Mouse (Mus musculus) neural tube, embryonic 15.5 days (tissue): ENCODE measurements around the gene Lrfn2. TPM values are rescaled to one million over a fixed set of nuclear protein-coding genes. Genes with fewer than 3 reads are reported as not detected.

Source experiments
- ATAC-seq: fragments of 200-750 bp; cut with Nextera tagmentation; 2 replicates; pipeline ENCODE4 v1.8.0; 2017; ENCODE audit warnings: mild to moderate bottlenecking, moderate TSS enrichment, moderate library complexity; ENCODE audit not compliant: low FRiP score
- H3K27ac ChIP-seq: fragments of 300-500 bp; sonication (generic); replicated peaks from 2 replicates; pipeline ENCODE4 v1.5.1; 2015; ENCODE audit warnings: mild to moderate bottlenecking, inconsistent platforms
- H3K27me3 ChIP-seq: fragments of 300-500 bp; sonication (generic); replicated peaks from 2 replicates; pipeline ENCODE4 v1.6.1; 2015; ENCODE audit warnings: inconsistent platforms
- H3K36me3 ChIP-seq: fragments of 300-500 bp; sonication (generic); 2 replicates; pipeline ENCODE4 v1.6.1; 2015; ENCODE audit warnings: inconsistent platforms
- H3K4me1 ChIP-seq: fragments of 300-500 bp; sonication (generic); 2 replicates; pipeline ENCODE4 v1.6.1; 2015; ENCODE audit warnings: inconsistent platforms
- H3K4me2 ChIP-seq: fragments of 300-500 bp; sonication (generic); 2 replicates; pipeline ENCODE4 v1.6.1; 2015; ENCODE audit warnings: inconsistent platforms, mild to moderate bottlenecking, moderate library complexity
- H3K4me3 ChIP-seq: fragments of 300-500 bp; sonication (generic); replicated peaks from 2 replicates; pipeline ENCODE4 v1.5.1; 2015; ENCODE audit warnings: mild to moderate bottlenecking, inconsistent platforms
- H3K9ac ChIP-seq: fragments of 300-500 bp; sonication (generic); replicated peaks from 2 replicates; pipeline ENCODE4 v1.6.1; 2015; ENCODE audit warnings: mild to moderate bottlenecking, inconsistent platforms
- H3K9me3 ChIP-seq: fragments of 300-500 bp; sonication (generic); replicated peaks from 2 replicates; pipeline ENCODE4 v1.6.1; 2016; ENCODE audit warnings: inconsistent platforms
- WGBS: fragments of 180-500 bp; shearing (Covaris S2); methylation state at CpG from one replicate; pipeline ENCODE4 v1.1.7; 2015; ENCODE audit warnings: mixed read lengths; 5-methylcytosine and 5-hydroxymethylcytosine counted together
- polyA plus RNA-seq: library from polyadenylated mRNA; unstranded; fragments of >200 nt; fragmentation: Nextera tagmentation; extraction: Ambion mirVana; gene quantifications from 2 replicates; pipeline ENCODE4 v1.2.1, GENCODE M21; 2015

Lrfn2 gene
- polyA plus RNA-seq, 1 experiment from 2014 or later = 12.6 TPM

GRCm38 (mm10) chr17:49017438-49018415 is 85.5 kb downstream of the Lrfn2 start:
- Histone ChIP-seq H3K4me1 (peaks cover 15% of the 10 kb centered on the region), H3K9ac (no peak overlapping the region), H3K4me3 (no peak overlapping the region), H3K27ac (0 out of 2 replicates have a peak overlapping the region, but pooled peaks have one; percentile 11), H3K9me3 (no peaks in the 10 kb centered on the region), H3K27me3 (no peaks in the 10 kb centered on the region), H3K36me3 (no peaks in the 10 kb centered on the region), H3K4me2 (no peak overlapping the region)
- WGBS = 34% methylated on average over 17 of the region's 17 CpGs
- ATAC-seq = peak; percentile 42; the same call in 1 of the 2 replicates

GRCm38 (mm10) chr17:49018774-49019488 is 86.8 kb downstream of the Lrfn2 start:
- ATAC-seq = no peak
- Histone ChIP-seq H3K4me1 (peaks cover 15% of the 10 kb centered on the region), H3K4me3 (no peak overlapping the region), H3K9ac (no peak overlapping the region), H3K36me3 (no peaks in the 10 kb centered on the region), H3K27me3 (no peaks in the 10 kb centered on the region), H3K4me2 (no peak overlapping the region), H3K27ac (no peak overlapping the region), H3K9me3 (no peaks in the 10 kb centered on the region)
- 81% methylated on average over 8 of the region's 8 CpGs for WGBS

- H3K36me3 ChIP-seq = no peaks in the 10 kb centered on the region
- WGBS = 45% methylated on average over 11 of the region's 11 CpGs
- H3K4me2 ChIP-seq = no peak overlapping the region
- no peak overlapping the region for H3K9ac ChIP-seq
- no peak overlapping the region for H3K4me3 ChIP-seq
- H3K4me1 ChIP-seq = peaks cover 35% of the 10 kb centered on the region
- H3K9me3 ChIP-seq = no peaks in the 10 kb centered on the region
- H3K27me3 ChIP-seq = no peaks in the 10 kb centered on the region
- peak; percentile 23; the same call in 1 of the 2 replicates for ATAC-seq
- H3K27ac ChIP-seq = no peak overlapping the region
Measured at GRCm38 (mm10) chr17:49029556-49030268, 97.5 kb downstream of the Lrfn2 start.

- no peak overlapping the region for H3K4me2 ChIP-seq
- WGBS = 77% methylated on average over 7 of the region's 7 CpGs
- no peak for ATAC-seq
Measured at GRCm38 (mm10) chr17:49030269-49030615, 98.1 kb downstream of the Lrfn2 start.

GRCm38 (mm10) chr17:49030841-49031240 is 98.7 kb downstream of the Lrfn2 start:
- Histone ChIP-seq H3K4me1 (peaks cover 35% of the 10 kb centered on the region), H3K27ac (no peak overlapping the region), H3K36me3 (no peaks in the 10 kb centered on the region), H3K27me3 (no peaks in the 10 kb centered on the region), H3K4me3 (no peak overlapping the region), H3K4me2 (no peak overlapping the region), H3K9ac (no peak overlapping the region), H3K9me3 (no peaks in the 10 kb centered on the region)
- 92% methylated on average over 5 of the region's 5 CpGs for WGBS
- no peak for ATAC-seq

More at GRCm38 (mm10) chr17:49030269-49030615, 98.1 kb downstream of the Lrfn2 start:
- no peak overlapping the region for H3K27ac ChIP-seq
- H3K9ac ChIP-seq = no peak overlapping the region
- H3K4me3 ChIP-seq = no peak overlapping the region
- no peaks in the 10 kb centered on the region for H3K36me3 ChIP-seq
- no peaks in the 10 kb centered on the region for H3K27me3 ChIP-seq
- H3K9me3 ChIP-seq = no peaks in the 10 kb centered on the region
- H3K4me1 ChIP-seq = peaks cover 35% of the 10 kb centered on the region

GRCm38 (mm10) chr17:49031790-49032189 is 99.6 kb downstream of the Lrfn2 start:
- no peaks in the 10 kb centered on the region for H3K27me3 ChIP-seq
- H3K36me3 ChIP-seq = no peaks in the 10 kb centered on the region
- H3K4me3 ChIP-seq = no peak overlapping the region
- 69% methylated on average over 8 of the region's 8 CpGs for WGBS
- peaks cover 32% of the 10 kb centered on the region for H3K4me1 ChIP-seq
- no peak for ATAC-seq
- H3K4me2 ChIP-seq = no peak overlapping the region
- no peak overlapping the region for H3K9ac ChIP-seq
- no peaks in the 10 kb centered on the region for H3K9me3 ChIP-seq
- no peak overlapping the region for H3K27ac ChIP-seq

- Histone ChIP-seq H3K27me3 (no peaks in the 10 kb centered on the region), H3K4me1 (peaks cover 23% of the 10 kb centered on the region), H3K9me3 (no peaks in the 10 kb centered on the region), H3K9ac (no peak overlapping the region), H3K4me2 (no peak overlapping the region), H3K27ac (no peak overlapping the region; the same call in 1 of the 2 replicates), H3K36me3 (no peaks in the 10 kb centered on the region), H3K4me3 (no peak overlapping the region)
- ATAC-seq = no peak
Measured at GRCm38 (mm10) chr17:49033276-49033675, 101.1 kb downstream of the Lrfn2 start.

GRCm38 (mm10) chr17:49033686-49034250 is 101.6 kb downstream of the Lrfn2 start:
- H3K36me3 ChIP-seq = no peaks in the 10 kb centered on the region
- WGBS = 16% methylated on average over 5 of the region's 5 CpGs
- H3K9me3 ChIP-seq = no peaks in the 10 kb centered on the region
- no peaks in the 10 kb centered on the region for H3K27me3 ChIP-seq
- ATAC-seq = no peak
- H3K4me2 ChIP-seq = no peak overlapping the region
- H3K9ac ChIP-seq = no peak overlapping the region
- peaks cover 23% of the 10 kb centered on the region for H3K4me1 ChIP-seq
- no peak overlapping the region for H3K4me3 ChIP-seq
- no peak overlapping the region; the same call in 1 of the 2 replicates for H3K27ac ChIP-seq

GRCm38 (mm10) chr17:49035052-49035451 is 102.9 kb downstream of the Lrfn2 start:
- ATAC-seq = no peak
- 29% methylated on average over 6 of the region's 6 CpGs for WGBS

GRCm38 (mm10) chr17:49037163-49037950 is 105.2 kb downstream of the Lrfn2 start:
- no peaks in the 10 kb centered on the region for H3K27me3 ChIP-seq
- no peaks in the 10 kb centered on the region for H3K36me3 ChIP-seq
- peaks cover 11% of the 10 kb centered on the region for H3K4me1 ChIP-seq
- H3K4me3 ChIP-seq = no peak overlapping the region
- no peak for ATAC-seq
- H3K4me2 ChIP-seq = no peak overlapping the region
- no peaks in the 10 kb centered on the region for H3K9me3 ChIP-seq
- H3K9ac ChIP-seq = no peak overlapping the region
- no peak overlapping the region for H3K27ac ChIP-seq
- WGBS = 82% methylated on average over 8 of the region's 8 CpGs

More at GRCm38 (mm10) chr17:49035052-49035451, 102.9 kb downstream of the Lrfn2 start:
- Histone ChIP-seq H3K27me3 (no peaks in the 10 kb centered on the region), H3K9ac (no peak overlapping the region), H3K36me3 (no peaks in the 10 kb centered on the region), H3K9me3 (no peaks in the 10 kb centered on the region), H3K4me1 (peaks cover 17% of the 10 kb centered on the region), H3K27ac (no peak overlapping the region), H3K4me3 (no peak overlapping the region), H3K4me2 (no peak overlapping the region)
